Mouse (Mus musculus): Measurements from ENCODE around the gene Rpl39l.
"Not testable (repeated sequence)": the region's sequence is repeated elsewhere in the genome, so short reads cannot be mapped to it uniquely, and the experiment has no call there.

Rpl39l gene

GRCm38 (mm10) chr16:10170005-10170404 lies at the start of gene Rpl39l:
Gene Rpl39l (plus strand): TSS chr16:10170226.
- DNase-seq (ENCODE audit: low read depth, low spot score), result no peak

GRCm38 (mm10) chr16:10127586-10127985 lies 42.4 kb upstream of the Rpl39l start:
- no peak for DNase-seq (ENCODE audit: low read depth, low spot score)

- DNase-seq (ENCODE audit: low read depth, low spot score), result no peak
Measured at GRCm38 (mm10) chr16:10129052-10129911, 40.7 kb upstream of the Rpl39l start.

GRCm38 (mm10) chr16:10143166-10143565 lies 26.9 kb upstream of the Rpl39l start:
- DNase-seq (ENCODE audit: low read depth, low spot score), result no peak

GRCm38 (mm10) chr16:10147401-10147800 lies 22.6 kb upstream of the Rpl39l start:
- DNase-seq (ENCODE audit: low read depth, low spot score), result no peak

GRCm38 (mm10) chr16:10169123-10169905 lies 712 bp upstream of the Rpl39l start:
- no peak for DNase-seq (ENCODE audit: low read depth, low spot score)

GRCm38 (mm10) chr16:10171276-10171675 lies 1.2 kb downstream of the Rpl39l start:
- no peak for DNase-seq (ENCODE audit: low read depth, low spot score)

GRCm38 (mm10) chr16:10172179-10172820 lies 2.3 kb downstream of the Rpl39l start:
- no peak for DNase-seq (ENCODE audit: low read depth, low spot score)

- not testable (repeated sequence) for DNase-seq (ENCODE audit: low read depth, low spot score)
Measured at GRCm38 (mm10) chr16:10187461-10187860, 17.4 kb downstream of the Rpl39l start.

GRCm38 (mm10) chr16:10192679-10193506 lies 22.9 kb downstream of the Rpl39l start, which contains the start of gene Atf7ip2:
Gene Atf7ip2 (plus strand): TSS chr16:10192712.
- no peak for DNase-seq (ENCODE audit: low read depth, low spot score)

- no peak for DNase-seq (ENCODE audit: low read depth, low spot score)
Measured at GRCm38 (mm10) chr16:10208777-10209176, 38.8 kb downstream of the Rpl39l start.

GRCm38 (mm10) chr16:10216366-10216765 lies 46.3 kb downstream of the Rpl39l start:
- not testable (repeated sequence) for DNase-seq (ENCODE audit: low read depth, low spot score)

- DNase-seq (ENCODE audit: low read depth, low spot score), result not testable (repeated sequence)
Measured at GRCm38 (mm10) chr16:10217020-10217419, 47.0 kb downstream of the Rpl39l start.
